Mouse (Mus musculus): ENCODE data around the gene Sass6.
"Not testable (repeated sequence)": the region's sequence is repeated elsewhere in the genome, so short reads cannot be mapped to it uniquely, and the experiment has no call there.

The Sass6 gene

GRCm38 (mm10) chr3:116662463-116662863 lies 67.7 kb downstream of the Sass6 start, which contains the start of gene Mfsd14a:
Gene Mfsd14a (minus strand): TSS chr3:116662677.
- DNase-seq (ENCODE audit: low spot score in 2 of 2), result peak; percentile 97 to 98

- DNase-seq (ENCODE audit: low spot score in 2 of 2), result not testable (repeated sequence)
Observed at GRCm38 (mm10) chr3:116664281-116664680, 69.5 kb downstream of the Sass6 start.
